Mouse (Mus musculus): ENCODE data around the gene Msi2. TPM values are rescaled to one million over a fixed set of nuclear protein-coding genes. Genes with fewer than 3 reads are reported as not detected.

Msi2 gene
- total and polyA plus RNA-seq, 2 experiments from 2014 or later = 22.1 to 94.6 TPM

- Histone ChIP-seq H3K9me3 (replicated peaks; ENCODE audit: control insufficient read depth, low read length) (no peaks in the 10 kb centered on the region), H3K36me3 (replicated peaks; ENCODE audit: control insufficient read depth, insufficient read depth, low read length) (peaks cover 32% of the 10 kb centered on the region), H3K4me1 (ENCODE audit: control insufficient read depth, insufficient read depth) (peaks cover 20% of the 10 kb centered on the region; the same call in 1 of the 2 replicates), H3K27ac (ENCODE audit: low read depth) (peak overlapping the region; percentile 53), H3K4me3 (ENCODE audit: low read depth, low read length) (no peak overlapping the region), H3K9ac (replicated peaks; ENCODE audit: low read depth, low read length) (no peak overlapping the region), H3K27me3 (ENCODE audit: control insufficient read depth, insufficient read depth, low read length) (no peaks in the 10 kb centered on the region), H3K4me2 (ENCODE audit: low read depth, low read length) (no peak overlapping the region)
- WGBS = 58% methylated on average over 9 of the region's 9 CpGs
- no peak for ATAC-seq (ENCODE audit: insufficient read depth, low read depth)
- TF ChIP-seq CTCF (IDR thresholded peaks at IDR 0.05; ENCODE audit: low read depth) = no peak
- TF ChIP-seq EP300 (IDR thresholded peaks at IDR 0.05; ENCODE audit: low read depth) = no peak
- DNase-seq (ENCODE audit: low spot score) = peak; percentile 16
Observed at GRCm38 (mm10) chr11:88674075-88674474, 44.2 kb downstream of the Msi2 start.

- Histone ChIP-seq H3K4me3 (ENCODE audit: low read depth, low read length) (no peak overlapping the region), H3K36me3 (replicated peaks; ENCODE audit: control insufficient read depth, insufficient read depth, low read length) (peaks cover 56% of the 10 kb centered on the region), H3K9me3 (replicated peaks; ENCODE audit: control insufficient read depth, low read length) (no peaks in the 10 kb centered on the region), H3K9ac (replicated peaks; ENCODE audit: low read depth, low read length) (no peak overlapping the region), H3K4me2 (ENCODE audit: low read depth, low read length) (no peak overlapping the region), H3K27me3 (ENCODE audit: control insufficient read depth, insufficient read depth, low read length) (no peaks in the 10 kb centered on the region), H3K4me1 (ENCODE audit: control insufficient read depth, insufficient read depth) (0 out of 2 replicates have a peak, but pooled peaks cover 8% of the 10 kb centered on the region), H3K27ac (ENCODE audit: low read depth) (no peak overlapping the region)
- no peak for DNase-seq (ENCODE audit: low spot score)
- WGBS = 79% methylated on average over 5 of the region's 5 CpGs
- no peak for ATAC-seq (ENCODE audit: insufficient read depth, low read depth)
- TF ChIP-seq EP300 (IDR thresholded peaks at IDR 0.05; ENCODE audit: low read depth) = no peak
- TF ChIP-seq CTCF (IDR thresholded peaks at IDR 0.05; ENCODE audit: low read depth) = no peak
Observed at GRCm38 (mm10) chr11:88670925-88671324, 47.4 kb downstream of the Msi2 start.

- 0 out of 2 replicates have a peak, but pooled peaks cover 7% of the 10 kb centered on the region for H3K4me1 ChIP-seq (ENCODE audit: control insufficient read depth, insufficient read depth)
- TF ChIP-seq CTCF (IDR thresholded peaks at IDR 0.05; ENCODE audit: low read depth) = no peak
- TF ChIP-seq EP300 (IDR thresholded peaks at IDR 0.05; ENCODE audit: low read depth) = no peak
Observed at GRCm38 (mm10) chr11:88669106-88669505, 49.2 kb downstream of the Msi2 start.

GRCm38 (mm10) chr11:88668345-88668744 lies 50.0 kb downstream of the Msi2 start:
- ATAC-seq (ENCODE audit: insufficient read depth, low read depth) = no peak
- no peak for DNase-seq (ENCODE audit: low spot score)
- Histone ChIP-seq H3K27me3 (ENCODE audit: control insufficient read depth, insufficient read depth, low read length) (no peaks in the 10 kb centered on the region), H3K9me3 (replicated peaks; ENCODE audit: control insufficient read depth, low read length) (no peaks in the 10 kb centered on the region), H3K9ac (replicated peaks; ENCODE audit: low read depth, low read length) (no peak overlapping the region), H3K4me2 (ENCODE audit: low read depth, low read length) (no peak overlapping the region), H3K27ac (ENCODE audit: low read depth) (no peak overlapping the region), H3K36me3 (replicated peaks; ENCODE audit: control insufficient read depth, insufficient read depth, low read length) (peaks cover 51% of the 10 kb centered on the region), H3K4me3 (ENCODE audit: low read depth, low read length) (no peak overlapping the region), H3K4me1 (ENCODE audit: control insufficient read depth, insufficient read depth) (0 out of 2 replicates have a peak, but pooled peaks cover 1% of the 10 kb centered on the region)
- 94% methylated on average over 14 of the region's 14 CpGs for WGBS
- TF ChIP-seq EP300 (IDR thresholded peaks at IDR 0.05; ENCODE audit: low read depth) (no peak), CTCF (IDR thresholded peaks at IDR 0.05; ENCODE audit: low read depth) (no peak)

More at GRCm38 (mm10) chr11:88669106-88669505, 49.2 kb downstream of the Msi2 start:
- Histone ChIP-seq H3K27me3 (ENCODE audit: control insufficient read depth, insufficient read depth, low read length) (no peaks in the 10 kb centered on the region), H3K4me2 (ENCODE audit: low read depth, low read length) (no peak overlapping the region), H3K9ac (replicated peaks; ENCODE audit: low read depth, low read length) (no peak overlapping the region), H3K36me3 (replicated peaks; ENCODE audit: control insufficient read depth, insufficient read depth, low read length) (peaks cover 59% of the 10 kb centered on the region), H3K4me3 (ENCODE audit: low read depth, low read length) (no peak overlapping the region), H3K27ac (ENCODE audit: low read depth) (no peak overlapping the region), H3K9me3 (replicated peaks; ENCODE audit: control insufficient read depth, low read length) (no peaks in the 10 kb centered on the region)
- DNase-seq (ENCODE audit: low spot score) (no peak), ATAC-seq (ENCODE audit: insufficient read depth, low read depth) (no peak)
- WGBS = 91% methylated on average over 7 of the region's 7 CpGs

- TF ChIP-seq EP300 (IDR thresholded peaks at IDR 0.05; ENCODE audit: low read depth) (no peak), CTCF (IDR thresholded peaks at IDR 0.05; ENCODE audit: low read depth) (no peak)
- H3K27ac ChIP-seq (ENCODE audit: low read depth) = no peak overlapping the region
- peaks cover 18% of the 10 kb centered on the region for H3K4me1 ChIP-seq (ENCODE audit: control insufficient read depth, insufficient read depth)
- ATAC-seq (ENCODE audit: insufficient read depth, low read depth) (no peak), DNase-seq (ENCODE audit: low spot score) (no peak)
- H3K9ac ChIP-seq (replicated peaks; ENCODE audit: low read depth, low read length) = no peak overlapping the region
- no peaks in the 10 kb centered on the region for H3K27me3 ChIP-seq (ENCODE audit: control insufficient read depth, insufficient read depth, low read length)
- H3K4me3 ChIP-seq (ENCODE audit: low read depth, low read length) = no peak overlapping the region
- WGBS = 86% methylated on average over 15 of the region's 15 CpGs
- no peaks in the 10 kb centered on the region for H3K9me3 ChIP-seq (replicated peaks; ENCODE audit: control insufficient read depth, low read length)
- no peak overlapping the region for H3K4me2 ChIP-seq (ENCODE audit: low read depth, low read length)
- H3K36me3 ChIP-seq (replicated peaks; ENCODE audit: control insufficient read depth, insufficient read depth, low read length) = peaks cover 36% of the 10 kb centered on the region
Observed at GRCm38 (mm10) chr11:88665799-88666198, 52.5 kb downstream of the Msi2 start.
